Mouse (Mus musculus): ENCODE measurements around the gene Atg4a.

Atg4a gene

DNA sequence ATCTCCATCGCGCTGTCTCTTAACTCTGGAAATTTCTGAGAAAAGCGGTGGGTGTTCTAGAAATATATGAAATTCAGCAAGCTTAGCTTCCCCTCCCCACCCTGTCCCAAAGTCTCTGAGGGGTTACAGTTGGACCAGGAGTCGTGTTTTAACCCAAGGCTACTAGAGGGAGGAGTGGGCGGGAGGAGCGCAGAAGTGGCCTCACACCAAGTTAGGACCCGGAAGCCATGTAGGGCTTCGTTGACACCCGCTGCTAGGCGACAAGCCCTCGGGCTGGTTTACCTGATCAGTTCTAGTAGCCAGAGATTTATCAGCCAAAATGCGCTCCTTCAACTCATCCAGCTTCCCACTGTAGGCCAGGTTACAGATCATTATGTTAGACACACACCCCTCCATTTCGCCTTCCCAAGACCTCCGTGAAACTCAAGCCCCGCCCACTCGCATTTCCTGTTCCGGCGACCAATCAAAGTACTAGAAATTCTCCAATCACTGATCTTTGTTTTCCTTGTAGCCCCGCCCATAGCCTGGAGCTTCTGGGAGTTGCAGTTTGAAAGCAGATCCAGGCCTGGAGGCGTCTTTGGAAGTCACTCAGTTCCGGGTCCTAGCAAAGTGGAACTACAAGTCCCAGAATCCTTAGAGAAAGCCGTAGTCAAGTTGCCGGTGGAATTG lies at the start of gene Atg4a, which contains the start of gene Psmd10:
TSS of gene Atg4a (plus strand) at position 636 of the 669 bp plus-strand sequence.
TSS of gene Psmd10 (minus strand) at position 457 of the 669 bp plus-strand sequence.
- peak; percentile 86 to 88 for DNase-seq

DNA sequence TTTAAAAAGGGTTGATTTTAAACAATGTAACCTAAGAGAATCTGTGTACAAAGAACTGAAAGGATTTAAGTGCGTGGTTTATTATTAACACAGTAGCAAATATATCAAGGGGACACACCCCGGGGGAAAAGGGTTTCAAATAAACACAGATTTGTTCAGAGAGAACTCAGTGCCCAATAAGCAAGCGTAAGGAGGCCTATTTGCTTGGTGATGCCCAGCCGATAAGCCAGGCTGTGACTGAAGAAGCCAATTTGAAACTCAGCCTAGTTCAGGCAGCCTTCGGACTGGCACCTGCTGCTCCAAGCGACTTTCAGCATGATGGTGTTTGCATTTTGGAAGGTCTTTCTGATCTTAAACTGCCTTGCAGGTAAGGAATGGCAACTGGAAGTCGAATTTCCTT lies 49.3 kb upstream of the Atg4a start, which contains the start of gene Vsig1:
TSS of gene Vsig1 (plus strand) at position 249 of the 400 bp plus-strand sequence.
- DNase-seq: no peak

DNA sequence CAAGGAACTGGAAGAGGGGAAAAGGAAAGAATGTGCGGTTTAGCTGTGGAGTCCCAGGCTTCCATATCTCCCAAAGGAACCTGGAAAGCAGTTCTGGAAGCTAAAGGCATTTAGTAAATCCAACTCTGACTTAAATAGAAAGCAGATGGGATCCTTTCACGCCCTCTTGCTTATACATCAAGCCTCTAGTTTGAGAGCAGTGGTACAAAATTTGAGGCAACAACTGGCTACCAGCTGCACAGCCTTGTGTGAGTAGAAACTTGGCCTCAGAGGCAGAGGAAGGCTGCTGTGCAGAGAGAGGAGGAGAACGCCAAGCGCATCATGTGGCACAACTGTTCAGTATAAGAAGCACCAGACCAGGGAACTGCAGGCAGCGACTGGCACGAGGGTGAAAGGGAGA lies 35.4 kb upstream of the Atg4a start:
- no peak for DNase-seq

DNA sequence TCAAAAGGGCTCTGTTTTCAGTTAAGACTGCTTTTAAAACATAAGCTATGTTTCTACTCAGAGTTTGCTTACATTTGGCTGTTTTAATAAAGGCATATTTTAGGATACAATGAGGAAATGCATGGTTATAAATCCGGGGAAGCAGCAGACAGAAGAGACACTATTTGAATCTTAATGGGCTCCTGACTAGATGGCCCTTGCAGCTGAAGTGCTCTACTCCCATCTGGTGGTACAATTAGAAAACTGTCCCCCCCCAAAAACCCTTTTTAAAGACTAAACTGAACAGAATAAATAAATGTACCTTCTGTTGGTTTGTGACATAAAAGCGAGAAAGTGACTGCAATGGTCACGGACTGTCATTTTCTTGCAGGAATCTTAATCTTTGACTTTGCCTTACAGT lies 24.6 kb upstream of the Atg4a start:
- no peak for DNase-seq

DNA sequence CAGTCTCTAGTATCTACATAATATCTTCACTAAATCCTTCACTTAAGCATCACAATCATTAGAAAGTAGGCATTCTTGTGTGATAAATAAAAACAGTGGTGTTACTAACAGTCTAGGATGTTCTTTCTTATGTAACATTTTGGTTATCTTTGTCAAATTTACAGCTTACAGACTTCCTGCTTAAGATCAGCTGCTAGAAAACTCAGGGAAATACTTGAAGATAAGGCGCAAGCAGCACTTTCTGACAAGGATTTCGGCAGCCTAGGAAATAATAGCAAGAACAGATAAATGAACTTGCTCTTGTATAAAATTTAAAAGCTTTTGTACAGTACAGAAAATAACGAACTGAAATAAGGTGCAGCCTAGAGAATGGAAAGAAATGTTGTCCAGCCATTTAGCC lies 23.4 kb upstream of the Atg4a start:
- no peak for DNase-seq

DNA sequence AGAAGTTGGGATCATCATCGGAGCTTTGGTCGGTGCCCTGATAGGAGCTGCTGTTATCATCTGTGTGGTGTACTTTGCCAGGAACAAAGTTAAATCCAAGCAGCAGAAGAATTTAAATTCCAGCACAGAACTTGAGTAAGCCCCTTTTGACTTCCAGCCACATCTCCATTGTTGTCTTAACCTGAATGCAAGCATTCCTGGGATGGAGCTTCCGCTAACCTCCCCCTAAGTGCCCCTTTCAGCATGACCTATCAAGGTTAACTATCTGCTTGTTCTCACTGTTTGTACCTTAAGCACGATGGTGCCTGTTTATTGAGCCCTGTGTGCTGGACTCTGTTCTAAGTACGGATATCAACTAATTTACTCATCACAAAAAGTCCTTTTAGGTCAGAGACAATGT lies 20.4 kb upstream of the Atg4a start:
- no peak for DNase-seq

DNA sequence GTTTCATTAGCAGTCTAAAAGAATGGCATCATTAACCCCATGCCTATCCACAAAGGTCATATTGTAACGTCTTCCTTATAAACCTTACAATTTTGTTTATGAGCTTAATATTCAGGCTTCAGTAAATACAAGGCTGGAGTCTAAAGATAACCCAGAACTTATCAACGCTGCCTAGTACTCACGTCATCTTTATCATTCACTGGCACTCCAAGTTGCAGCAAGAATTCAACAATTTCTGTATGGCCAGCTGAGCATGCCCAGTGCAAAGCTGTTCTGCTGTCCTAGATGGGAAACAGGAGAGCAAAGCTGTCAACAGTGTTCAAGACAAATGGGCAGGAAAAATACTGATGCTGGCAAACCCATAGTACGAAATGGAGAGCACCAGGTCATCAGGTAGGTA lies 3.1 kb upstream of the Atg4a start:
- DNase-seq: no peak

DNA sequence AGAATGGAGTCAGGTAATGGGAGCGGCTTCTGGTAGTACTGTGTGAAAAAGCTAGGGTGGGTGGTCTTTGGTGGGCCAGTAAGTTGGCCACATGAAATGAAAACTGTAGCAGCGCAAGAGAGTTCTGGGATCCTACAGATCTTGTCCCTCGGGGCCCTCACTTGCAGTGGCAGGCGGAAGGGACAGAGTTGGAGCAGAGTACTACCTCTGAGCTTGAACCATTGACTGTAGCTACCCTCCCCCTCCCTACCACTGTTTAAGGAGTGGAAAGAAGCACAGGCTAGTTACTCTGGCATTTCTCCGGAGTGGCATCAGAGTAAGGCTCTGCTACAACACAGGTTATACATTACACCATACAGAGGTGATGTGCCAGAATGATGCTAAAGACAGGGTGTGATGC lies 252 bp downstream of the Atg4a start:
- DNase-seq: no peak

DNA sequence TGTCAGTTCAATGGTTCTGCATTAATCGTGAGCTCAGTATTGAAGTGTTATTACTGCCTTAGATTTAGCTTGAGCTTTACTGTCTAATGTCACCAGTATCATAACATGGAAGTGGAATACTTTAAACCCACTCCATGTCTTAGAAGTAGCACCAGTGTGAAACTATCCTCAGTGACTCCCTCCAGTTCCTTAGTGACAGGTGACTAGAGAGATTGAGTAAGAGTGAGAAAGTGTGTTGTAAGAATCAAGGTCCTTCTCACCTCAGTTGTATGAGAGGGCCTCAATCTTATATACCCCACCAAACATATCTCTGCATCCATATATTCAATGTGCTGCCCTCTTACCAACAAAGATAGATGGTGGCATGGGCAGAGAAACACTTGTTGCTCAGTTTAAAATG lies 22.2 kb downstream of the Atg4a start:
- DNase-seq: no peak

DNA sequence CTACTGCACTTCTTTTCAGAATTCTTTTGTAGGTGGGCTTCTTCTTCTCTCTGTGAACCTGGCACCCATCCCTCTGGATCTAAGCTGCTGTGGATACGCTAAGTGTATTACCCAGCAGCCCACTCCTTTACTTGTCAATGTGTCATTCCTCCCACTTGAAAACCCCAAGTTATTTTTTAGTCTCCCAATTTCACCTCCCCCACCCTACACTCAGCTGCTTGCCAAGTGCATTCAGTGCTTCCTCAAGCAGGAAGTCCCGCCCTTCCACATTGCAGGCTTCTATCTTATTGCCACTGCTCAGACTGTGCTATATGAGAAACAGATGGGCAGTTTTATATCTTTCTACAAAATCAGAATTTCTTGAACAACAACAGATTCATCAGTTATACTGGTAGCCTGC lies 22.8 kb downstream of the Atg4a start:
- DNase-seq: no peak

DNA sequence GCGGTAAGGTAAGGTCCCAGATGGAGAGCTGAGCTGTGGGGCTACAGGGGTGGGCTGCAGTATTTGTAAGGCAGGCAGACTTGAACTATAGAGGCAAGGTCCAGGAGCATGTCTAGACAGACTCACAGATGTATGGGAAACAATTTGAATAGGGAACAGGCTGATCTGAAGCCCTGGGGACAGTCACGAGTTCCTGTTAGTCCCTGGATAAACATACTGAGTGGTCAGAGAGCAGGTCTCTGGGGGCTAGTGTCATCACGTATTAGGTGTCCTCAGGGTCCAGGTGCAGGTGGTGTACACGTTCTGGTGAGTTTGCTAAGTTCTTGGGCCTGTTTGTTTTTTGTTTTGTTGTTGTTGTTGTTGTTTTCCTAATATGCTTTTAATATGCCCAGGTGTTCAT lies 23.5 kb downstream of the Atg4a start:
- no peak for DNase-seq

DNA sequence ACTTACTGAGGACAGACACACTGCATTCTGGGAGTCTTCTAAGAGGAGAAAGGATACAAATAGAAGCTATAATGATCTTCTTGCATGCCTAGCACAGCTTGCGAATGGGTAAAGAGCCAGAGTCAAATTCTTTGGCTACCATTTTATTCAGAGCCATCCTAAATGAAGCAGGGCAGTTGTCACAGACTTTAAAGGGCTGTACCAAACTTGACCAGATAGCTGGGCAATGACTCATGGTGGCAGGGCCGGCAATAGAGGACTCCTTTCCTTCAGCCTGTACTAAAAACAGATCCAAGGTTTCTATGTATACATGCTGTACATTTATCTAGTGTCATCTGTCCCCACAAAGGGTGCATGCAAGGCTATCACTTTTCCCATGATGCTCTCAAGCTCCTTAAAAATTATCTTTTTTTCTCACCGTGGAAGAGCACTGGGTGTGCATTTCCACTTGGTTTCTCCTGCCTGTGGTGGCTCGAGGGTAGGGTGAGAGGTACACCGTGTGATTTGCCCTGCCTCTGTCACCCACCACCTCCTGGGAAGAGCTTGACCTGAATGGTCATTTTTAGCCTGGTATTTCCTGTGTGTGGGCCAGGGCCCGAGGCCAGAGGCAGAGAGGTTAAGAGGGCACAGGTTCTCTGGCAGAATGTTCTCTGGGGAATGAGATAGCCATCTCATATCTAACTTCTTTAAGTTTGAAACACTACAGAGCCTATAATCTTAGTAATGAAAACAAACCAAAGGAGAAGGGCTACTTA lies 26.7 kb downstream of the Atg4a start:
- no peak for DNase-seq

DNA sequence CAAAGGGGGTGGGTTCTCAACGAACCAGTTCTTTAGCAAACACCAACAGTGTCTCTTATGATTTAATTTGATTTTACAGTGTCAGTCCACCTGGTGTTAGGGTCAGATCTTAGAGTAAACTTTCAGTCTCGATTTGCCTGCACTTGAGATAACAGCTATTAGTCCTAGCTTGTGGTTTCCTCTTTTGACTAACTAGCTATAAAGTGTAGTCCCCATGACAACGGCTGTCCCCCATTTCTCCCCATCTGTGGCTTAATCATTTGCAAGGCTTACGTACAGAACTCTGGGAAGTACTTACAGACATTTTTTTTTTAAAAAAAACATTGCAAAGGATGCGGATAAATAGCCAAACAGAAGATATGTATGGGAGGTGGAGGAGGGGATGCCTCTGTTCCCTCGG lies 28.1 kb downstream of the Atg4a start:
- no peak for DNase-seq

DNA sequence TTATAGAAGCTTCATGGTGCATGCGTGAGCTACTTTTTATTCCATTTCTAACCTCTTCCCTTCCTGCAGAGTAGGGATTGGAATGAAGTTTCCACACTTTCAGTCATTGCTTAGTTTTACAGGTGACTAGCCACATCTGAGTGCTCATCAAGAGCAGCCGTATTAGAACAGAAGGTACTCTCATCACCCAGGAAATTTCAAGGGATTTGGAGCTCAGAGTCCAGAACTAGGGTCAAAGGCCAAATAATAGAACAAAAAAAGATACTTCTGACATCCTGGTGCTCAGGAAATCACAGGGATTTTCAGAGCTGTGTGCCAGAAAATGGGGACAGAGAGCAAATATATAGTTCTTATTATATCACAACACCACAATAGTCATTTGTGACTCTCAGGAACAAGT lies 28.5 kb downstream of the Atg4a start:
- no peak for DNase-seq

DNA sequence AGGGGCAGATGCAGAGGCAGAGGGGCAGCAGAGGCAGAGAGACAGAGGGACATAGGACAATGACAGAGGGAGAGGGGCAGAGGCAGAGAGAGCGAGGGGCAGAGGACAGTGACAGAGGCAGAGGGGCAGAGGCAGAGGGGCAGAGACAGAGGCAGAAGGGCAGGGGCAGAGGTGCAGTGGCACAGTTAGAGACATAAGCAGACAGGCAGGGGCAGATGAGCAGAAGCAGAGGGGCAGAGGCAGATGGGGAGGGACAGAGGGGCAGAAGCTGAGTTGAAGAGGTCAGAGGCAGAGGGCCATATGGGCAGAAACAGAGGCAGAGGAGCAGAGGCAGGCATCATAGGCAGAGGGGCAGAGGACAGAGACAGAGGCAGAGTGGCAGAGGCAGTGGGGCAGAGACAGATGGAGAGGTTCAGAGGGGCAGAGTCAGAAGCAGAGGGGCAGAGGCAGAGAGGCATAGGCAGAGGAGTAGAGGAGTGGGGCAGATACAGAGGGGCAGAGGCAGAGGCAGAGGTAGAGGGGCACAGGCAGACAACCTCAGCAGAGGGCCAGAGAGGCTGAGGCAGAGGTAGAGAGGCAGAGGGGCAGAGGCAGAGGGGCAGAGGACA lies 40.3 kb downstream of the Atg4a start:
- DNase-seq: no peak

DNA sequence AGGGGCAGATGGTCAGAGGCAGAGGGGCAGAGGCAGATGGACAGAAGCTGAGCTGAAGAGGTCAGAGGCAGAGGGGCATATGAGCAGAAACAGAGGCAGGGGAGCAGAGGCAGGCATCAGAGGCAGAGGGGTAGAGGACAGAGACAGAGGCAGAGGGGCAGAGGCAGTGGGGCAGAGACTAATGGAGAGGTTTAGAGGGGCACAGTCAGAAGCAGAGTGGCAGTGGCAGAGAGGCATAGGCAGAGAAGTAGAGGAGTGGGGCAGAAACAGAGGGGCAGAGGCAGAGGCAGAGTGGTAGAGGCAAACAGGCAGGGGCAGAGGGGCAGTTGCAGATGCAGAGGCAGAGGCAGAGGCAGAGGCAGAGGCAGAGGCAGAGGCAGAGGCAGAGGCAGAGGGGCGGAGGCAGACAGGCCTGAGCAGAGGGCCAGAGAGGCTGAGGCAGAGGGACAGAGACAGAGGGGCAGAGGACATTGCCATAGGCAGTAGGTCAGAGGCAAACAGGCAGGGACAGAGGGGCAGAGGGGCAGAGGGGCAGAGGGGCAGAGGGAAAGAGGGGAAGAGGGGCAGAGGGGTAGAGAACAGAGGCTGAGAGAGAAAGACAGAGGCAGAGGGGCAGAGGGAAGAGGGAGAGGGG lies 41.3 kb downstream of the Atg4a start:
- no peak for DNase-seq

DNA sequence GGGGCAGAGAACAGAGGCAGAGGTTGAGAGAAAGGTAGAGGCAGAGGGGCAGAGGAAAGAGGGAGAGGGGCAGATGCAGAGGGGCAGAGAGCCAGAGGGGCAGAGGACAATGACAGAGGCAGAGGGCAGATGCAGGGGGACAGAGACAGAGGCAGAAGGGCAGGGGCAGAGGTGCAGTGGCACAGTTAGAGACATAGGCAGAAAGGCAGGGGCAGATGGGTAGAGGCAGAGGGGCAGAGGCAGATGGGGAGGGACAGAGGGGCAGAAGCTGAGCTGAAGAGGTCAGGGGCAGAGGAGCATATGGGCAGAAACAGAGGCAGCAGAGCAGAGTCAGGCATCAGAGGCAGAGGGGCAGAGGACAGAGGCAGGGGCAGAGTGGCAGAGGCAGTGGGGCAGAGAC lies 42.2 kb downstream of the Atg4a start:
- no peak for DNase-seq

DNA sequence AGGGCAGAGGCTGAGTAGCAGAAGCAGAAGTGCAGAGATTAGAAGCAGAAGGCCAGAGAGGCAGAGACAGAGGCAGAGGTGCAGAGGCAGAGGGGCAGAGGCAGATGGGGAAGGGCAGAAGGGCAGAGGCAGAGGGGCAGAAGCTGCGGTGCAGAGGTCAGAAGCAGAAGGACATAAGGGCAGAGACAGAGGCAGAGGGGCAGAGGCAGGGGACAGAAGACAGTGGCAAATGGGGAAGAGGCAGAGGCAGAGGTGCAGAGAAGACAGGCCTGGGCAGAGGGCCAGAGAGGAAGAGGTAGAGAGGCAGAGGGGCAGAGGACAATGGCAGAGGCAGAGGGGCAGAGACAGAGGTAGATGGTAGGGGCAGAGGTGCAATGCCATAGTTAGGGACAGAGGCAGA lies 193.0 kb downstream of the Atg4a start:
- DNase-seq: no peak

DNA sequence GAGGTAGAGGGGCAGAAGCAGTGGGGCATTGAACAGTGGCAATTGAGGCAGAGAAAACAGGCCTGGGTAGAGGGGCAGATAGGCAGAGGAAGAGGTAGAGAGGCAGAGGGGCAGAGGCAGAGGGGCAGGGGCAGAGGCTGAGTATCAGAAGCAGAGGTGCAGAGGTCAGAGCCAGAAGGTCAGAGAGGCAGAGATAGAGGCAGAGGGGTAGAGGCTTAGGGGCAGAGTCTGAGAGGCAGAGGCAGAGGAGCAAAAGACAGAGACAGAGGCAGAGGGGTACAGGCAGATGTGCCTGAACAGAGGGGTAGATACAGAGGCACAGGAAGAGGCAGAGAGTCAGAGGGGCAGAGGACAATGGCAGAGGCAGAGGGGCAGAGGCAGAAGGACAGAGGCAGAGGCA lies 193.6 kb downstream of the Atg4a start:
- no peak for DNase-seq

DNA sequence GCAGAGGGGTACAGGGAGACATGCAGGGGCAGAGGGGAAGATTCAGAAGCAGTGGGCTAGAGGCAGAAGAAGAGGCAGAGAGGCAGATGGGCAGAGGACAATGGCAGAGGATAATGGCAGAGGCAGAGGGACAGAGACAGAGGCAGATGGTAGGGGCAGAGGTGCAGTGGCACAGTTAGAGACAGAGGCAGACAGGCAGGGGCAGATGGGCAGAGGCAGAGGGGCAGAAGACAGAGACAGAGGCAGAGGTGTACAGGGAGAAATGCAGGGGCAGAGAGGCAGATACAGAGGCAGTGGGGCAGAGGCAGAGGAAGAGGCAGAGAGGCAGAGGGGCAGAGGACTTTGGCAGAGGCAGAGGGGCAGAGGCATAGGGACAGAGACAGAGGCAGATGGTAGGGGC lies 194.5 kb downstream of the Atg4a start:
- DNase-seq: no peak

DNA sequence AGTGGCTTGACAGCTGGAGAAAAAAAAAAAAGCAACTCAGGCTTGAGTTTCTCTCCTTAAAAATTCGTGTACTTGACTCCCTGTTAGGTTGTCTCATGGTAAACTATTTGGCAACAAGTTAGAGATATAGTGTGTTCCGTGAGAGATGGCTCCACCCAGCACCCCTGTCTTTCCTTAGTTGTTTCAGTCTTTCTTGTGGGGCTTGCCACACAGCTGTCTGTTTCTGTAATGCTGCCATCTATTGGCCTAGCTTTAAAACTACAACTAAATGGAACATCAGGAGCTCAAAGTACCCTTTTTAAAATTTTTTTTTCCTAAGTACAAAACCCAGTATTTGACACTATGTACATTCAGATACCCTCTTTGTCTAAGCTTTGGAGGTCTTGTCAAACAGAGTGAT lies 200.0 kb downstream of the Atg4a start:
- no peak for DNase-seq

DNA sequence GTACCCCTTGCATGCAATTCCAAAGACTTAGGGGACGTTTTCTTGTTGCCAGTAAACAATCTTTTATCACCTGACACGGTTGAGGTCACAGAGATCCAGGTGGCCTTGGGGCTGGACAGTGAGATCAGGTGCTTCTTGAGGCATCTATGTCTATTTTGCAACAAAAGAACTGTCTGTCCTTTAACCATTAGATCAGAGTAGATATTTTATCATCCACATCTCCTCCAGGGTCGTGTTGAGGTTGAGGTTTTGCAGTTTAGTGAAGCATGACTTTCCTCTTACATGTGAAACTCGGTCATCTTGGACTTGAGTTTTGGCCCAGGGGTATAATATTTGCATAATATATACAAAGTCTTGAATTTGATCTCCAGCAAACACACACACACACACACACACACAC lies 200.9 kb downstream of the Atg4a start:
- no peak for DNase-seq

DNA sequence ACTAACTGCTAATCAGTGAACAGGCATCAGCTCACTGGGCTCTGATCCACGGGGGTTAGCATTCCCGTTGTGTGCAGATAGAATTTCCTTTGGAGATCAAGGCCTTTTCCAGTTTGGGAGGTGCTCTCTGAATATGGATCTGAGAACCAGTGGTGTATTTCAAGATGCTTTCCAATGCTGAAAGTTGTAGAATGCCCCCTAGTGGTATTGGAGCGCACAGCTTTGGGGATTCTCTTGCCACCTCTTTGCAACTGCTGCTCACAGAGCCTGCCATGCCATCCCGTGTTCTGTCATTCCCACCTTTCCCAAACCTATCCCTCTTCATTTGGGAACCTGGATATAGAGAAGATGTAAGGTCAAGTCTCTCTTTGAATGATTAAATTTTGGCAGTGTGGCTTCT lies 201.5 kb downstream of the Atg4a start:
- no peak for DNase-seq

DNA sequence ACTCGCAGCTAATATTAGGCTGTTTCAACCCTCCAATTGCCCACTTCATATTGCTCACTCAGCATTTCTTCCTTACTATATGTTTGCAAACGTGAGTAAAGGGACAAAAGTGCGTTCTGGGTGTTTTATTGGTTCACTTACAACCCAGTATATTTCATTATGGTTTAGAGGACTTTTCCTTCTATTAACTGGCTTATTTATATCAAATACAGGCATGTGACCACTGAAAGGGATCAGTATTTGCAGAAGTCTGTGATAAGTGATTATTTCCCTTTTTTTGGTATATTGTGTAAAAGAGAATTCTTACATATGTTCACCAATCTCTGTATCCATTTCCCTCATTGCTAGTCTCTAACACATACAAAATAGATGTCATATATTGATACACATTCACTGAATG lies 203.7 kb downstream of the Atg4a start:
- DNase-seq: no peak

All from cerebellum, postnatal 36 days (tissue).